Mouse (Mus musculus) left cerebral cortex, postnatal 10 days (tissue): Measurements from ENCODE around the gene Hsd17b14. TPM values are rescaled to one million over a fixed set of nuclear protein-coding genes. Genes with fewer than 3 reads are reported as not detected.
A peak's percentile ranks its signal among the peaks of the same experiment; 100 is the strongest.
"Not testable (repeated sequence)": the region's sequence is repeated elsewhere in the genome, so short reads cannot be mapped to it uniquely, and the experiment has no call there.

Experiments used
- DNase-seq, 2 experiments: peaks; one replicate each; pipeline ENCODE4 v3.0.0; 2021 to 2022; ENCODE audit warnings: low spot score in 2 of 2, mixed read lengths in 1 of 2; ENCODE audit errors: extremely low spot score in 1 of 2
- intact Hi-C: fragments of 180-260 bp; cut with DNase I; formaldehyde crosslinking; loops from one replicate; pipeline ENCODE4 v1.15.1; 2025
- total RNA-seq, 2 experiments: library from RNA; stranded (reverse); gene quantifications; 2 replicates each; pipeline ENCODE4 v1.2.3; 2021

Hsd17b14 gene
- total RNA-seq = under 1 TPM in 1 of 2 experiments, not detected in 1; 0.93 TPM

GRCm38 (mm10) chr7:45554744-45555143 is at the start of gene Hsd17b14:
Gene Hsd17b14 (plus strand): TSS chr7:45554893.
- intact Hi-C loops = loop anchor here (5.0 kb wide), 1 partner anchor 38 kb away; no protein-coding TSS in a partner anchor
- no peak for DNase-seq

GRCm38 (mm10) chr7:45507583-45507982 is 47.1 kb upstream of the Hsd17b14 start:
- intact Hi-C loops = no loop called here
- DNase-seq = no peak

DNA sequence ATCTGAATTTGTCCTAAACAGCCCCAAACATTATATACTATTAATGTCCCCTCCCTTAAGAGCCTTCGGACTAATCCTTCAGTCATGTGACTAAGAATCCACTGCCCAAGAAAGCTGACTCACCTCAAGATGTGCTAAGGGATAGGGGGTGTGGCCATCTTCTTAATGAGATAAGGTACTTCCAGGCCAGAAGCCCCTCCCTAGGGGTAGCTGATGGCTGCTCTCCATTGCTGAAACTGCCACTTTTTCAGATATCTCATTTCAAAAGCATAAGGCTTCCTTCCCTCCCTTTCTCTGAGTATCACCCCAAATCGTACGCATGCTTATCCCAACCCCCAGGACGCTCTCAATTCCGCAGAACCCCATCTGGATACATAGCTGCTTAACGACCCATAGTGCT is 46.1 kb upstream of the Hsd17b14 start:
- no peak for DNase-seq
- intact Hi-C loops = no loop called here

DNA sequence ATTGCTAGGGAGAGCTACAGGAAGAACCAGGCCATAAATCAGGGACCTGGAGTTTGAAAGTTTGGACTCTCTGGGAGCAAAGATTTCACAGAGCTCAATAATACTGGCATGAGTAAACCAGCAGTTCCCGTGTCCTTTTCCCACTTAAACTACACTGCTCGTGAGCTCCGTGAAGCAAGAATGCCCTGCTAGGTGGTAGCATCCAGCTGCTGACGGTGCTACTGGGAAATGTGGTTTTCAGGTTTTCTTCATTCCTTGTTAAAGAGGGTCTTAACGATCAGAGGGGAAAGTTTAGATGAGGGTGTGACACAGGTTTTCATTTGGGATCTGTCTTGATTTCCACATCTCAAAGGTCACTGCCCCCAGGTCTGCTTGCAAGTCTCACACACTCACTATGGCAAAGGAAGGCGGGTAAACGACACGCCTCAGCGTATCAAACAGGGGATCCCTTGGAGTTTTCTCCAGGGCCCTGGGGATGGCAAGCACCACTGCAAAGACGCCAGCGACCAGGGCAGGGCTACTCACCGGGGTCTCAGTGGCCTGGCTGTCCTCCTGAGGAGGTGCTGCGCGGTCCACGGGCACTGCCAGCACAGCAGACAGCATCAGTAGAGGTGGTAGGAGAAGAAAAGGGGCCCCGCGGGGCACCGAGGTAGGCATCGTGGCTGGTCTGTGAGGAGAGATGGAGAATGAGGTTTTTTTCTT is 45.4 kb upstream of the Hsd17b14 start:
- DNase-seq = no peak
- intact Hi-C loops = no loop called here

DNA sequence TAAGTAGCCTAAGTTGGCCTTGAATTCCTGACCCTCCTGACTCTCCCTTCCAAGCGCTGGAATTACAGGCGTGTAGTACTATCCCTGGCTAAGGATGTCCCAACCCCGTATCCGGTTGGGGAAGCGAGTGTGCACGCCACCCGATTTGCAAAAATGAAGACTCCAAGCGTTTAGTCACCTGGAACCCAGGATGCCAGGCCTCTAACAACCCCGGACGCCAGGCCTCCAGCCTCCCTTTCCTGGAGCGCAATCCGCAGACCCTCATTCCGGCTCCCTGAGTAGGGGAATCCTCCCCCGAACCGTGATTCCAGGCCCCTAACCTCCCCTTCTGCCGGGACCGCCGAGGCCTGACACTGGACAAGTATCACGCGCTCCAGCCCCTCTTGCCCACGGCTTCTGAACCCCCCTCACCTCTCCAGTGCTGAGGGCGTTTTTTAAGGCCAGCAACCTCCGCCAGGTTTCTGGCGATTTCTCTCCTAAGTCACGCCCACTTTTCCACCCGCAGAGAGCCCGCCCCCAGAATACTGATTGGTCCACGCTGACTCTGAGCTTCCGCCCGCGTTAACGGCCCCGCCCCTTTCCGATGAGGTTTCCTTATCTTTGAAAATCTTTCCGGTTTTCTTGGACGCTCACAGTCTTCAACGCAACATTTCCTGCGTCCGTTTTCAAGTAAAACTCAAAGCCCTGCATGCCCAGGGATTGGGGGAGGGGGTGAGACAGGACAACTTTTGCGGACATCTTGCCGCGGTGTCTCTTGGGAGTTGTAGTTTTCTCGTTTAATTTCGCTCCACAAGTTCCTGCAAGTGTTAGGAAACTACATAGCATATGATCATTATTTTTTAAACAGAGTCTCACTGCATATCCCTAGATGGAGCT is 44.5 kb upstream of the Hsd17b14 start, which contains the start of gene Nucb1:
Gene Nucb1, minus strand, starts transcription at position 495 of the 876 bp plus-strand sequence.
- peak; percentile 85 to 95 for DNase-seq
- intact Hi-C loops = no loop called here

DNA sequence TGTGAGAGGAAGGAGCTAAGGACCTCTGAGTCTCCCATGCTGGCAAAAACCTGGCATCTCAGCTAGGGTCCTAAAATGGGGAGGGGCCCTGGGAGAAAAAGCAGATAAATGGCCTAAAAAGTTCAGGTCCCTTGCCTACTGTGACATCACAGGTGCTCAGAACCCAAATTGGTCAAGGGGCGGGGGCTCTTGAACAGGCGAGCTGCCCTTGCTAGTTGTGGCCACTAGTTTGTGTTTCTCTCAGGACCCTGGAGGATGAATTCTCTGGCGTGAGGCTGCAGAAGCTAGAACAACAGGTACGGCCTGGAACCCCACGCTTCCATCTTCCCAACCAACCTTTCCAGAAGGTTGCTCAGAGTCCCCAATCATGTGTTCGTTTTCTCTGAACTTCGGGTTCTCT is 40.3 kb upstream of the Hsd17b14 start:
- intact Hi-C loops = no loop called here
- no peak for DNase-seq

GRCm38 (mm10) chr7:45515436-45515835 is 39.3 kb upstream of the Hsd17b14 start:
- intact Hi-C loops = no loop called here
- DNase-seq = no peak

DNA sequence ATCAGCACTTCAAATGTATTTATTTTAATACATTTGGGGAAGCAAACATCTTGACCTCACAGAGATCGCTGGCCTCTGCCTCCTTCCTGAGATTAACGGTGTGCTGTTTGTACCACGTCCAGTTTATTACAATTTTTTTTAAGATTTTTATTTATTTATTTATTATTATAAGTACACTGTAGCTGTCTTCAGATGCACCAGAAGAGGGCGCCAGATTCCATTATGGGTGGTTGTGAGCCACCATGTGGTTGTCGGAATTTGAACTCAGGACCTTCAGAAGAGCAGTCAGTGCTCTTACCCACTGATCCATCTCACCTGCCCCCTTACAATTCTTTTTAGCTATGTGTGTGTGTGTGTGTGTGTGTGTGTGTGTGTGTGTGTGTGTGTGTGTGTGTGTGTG is 37.8 kb upstream of the Hsd17b14 start:
- intact Hi-C loops, DNase-seq: not testable (repeated sequence)

- intact Hi-C loops = no loop called here
- DNase-seq = no peak
Measured at GRCm38 (mm10) chr7:45518618-45519017, 36.1 kb upstream of the Hsd17b14 start.

- DNase-seq = no peak
- intact Hi-C loops = loop anchor here (5.0 kb wide), 1 partner anchor 42 kb away; no protein-coding TSS in a partner anchor
Measured at GRCm38 (mm10) chr7:45519345-45520120, 35.2 kb upstream of the Hsd17b14 start.

DNA sequence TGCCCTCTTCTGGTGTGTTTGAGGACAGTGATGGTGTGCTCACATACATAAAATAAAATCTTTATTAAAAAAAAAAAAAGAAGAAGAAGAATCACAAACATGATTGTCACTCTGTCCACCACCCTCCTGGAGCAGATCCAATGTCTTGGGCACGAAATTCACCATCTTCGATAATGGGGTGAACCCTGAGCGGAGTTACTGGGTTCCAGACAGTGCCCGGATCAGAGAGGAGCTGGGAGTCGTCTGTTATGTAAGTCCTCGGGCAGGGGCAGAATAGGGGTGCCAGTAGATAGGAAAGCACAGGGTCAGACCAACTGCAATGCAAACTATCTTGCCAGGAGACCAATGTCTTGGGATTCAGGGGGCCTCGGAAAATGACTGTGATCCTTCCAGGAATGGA is 34.1 kb upstream of the Hsd17b14 start:
- no peak for DNase-seq
- intact Hi-C loops = loop anchor here (5.0 kb wide), 1 partner anchor 43 kb away; no protein-coding TSS in a partner anchor

DNA sequence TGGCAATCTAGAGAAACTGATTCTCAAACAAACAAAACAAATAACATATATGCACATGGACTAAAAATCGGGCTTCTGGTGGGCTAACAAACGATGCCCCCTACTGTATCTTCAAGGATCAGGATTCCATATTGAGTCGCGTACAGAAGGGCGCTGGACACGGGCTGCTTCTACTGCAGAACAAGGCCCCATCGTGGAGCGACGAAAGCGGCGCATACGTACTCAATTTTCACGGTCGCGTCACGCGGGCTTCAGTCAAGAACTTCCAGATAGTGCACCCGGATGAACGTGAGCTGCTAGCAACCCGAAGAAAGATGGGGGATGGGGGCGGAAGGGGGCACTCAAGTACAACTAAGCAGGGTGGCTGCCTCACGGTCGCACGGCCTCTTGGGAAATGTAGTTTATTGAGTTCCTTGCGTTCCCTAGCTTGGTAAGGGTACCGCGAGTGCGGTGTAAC is 32.9 kb upstream of the Hsd17b14 start:
- peak; percentile 90 to 94 for DNase-seq
- intact Hi-C loops = loop anchor here (5.0 kb wide), 1 partner anchor 44 kb away; no protein-coding TSS in a partner anchor

DNA sequence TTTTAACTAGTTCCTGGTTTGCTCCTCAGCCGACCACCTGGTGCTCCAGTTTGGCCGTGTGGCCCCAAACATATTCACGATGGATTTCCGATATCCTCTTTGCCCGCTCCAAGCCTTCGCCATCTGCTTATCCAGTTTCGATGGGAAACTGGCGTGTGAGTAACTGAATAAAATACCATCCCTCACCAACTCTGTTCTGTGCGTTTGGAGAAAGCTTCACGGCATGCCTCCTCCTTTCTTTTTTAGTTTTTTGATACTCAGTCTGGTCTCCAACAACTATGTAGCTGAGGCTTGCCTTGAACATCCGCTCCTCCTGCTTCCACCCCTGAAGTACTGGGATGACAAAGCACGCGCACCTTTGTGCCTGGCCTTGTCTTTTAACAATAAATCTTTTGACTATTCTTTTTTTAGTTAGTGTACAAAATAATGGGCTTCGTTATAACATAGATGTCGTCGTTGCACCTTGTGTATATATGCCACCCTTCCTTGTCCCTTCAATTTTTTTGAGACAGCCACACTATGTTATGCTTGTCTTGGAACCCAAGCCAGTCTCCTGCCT is 32.4 kb upstream of the Hsd17b14 start:
- intact Hi-C loops = loop anchor here (5.0 kb wide), 1 partner anchor 45 kb away; no protein-coding TSS in a partner anchor
- DNase-seq = no peak

DNA sequence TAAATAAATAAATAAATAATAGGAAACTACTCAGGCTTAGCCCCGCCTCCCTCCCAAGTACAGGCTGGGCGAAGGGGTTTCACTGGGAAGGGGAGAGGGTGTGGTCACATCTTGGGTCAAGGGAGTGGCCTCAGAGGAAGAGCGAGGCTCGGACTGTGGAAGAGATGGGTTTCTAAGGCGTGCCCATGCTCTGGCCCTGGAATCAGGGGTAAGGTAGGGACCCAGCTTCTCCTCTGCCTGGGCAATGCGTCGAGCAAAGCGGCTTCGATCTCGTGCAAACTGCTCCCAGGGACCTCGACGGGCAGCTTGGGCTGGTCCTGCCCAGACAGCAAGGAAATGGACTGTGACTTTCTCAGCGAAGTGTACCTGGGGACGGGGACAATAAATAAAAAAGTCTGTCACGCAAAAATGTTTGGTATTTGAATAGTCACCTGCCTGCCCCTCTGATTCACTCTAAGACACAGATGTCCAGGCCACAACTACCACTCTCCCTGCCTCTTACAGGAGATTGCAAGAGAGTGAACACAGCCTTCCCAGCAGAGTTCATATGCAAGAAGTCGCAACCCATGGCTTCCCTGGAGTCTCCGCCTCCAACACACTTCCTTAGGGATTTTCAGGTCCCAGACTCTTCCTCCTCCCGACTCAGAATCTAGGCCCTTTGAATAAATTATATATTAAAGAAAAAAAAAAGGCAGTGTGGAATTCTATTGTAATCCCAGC is 31.6 kb upstream of the Hsd17b14 start:
- intact Hi-C loops = loop anchor here (5.0 kb wide), 1 partner anchor 46 kb away; no protein-coding TSS in a partner anchor

DNA sequence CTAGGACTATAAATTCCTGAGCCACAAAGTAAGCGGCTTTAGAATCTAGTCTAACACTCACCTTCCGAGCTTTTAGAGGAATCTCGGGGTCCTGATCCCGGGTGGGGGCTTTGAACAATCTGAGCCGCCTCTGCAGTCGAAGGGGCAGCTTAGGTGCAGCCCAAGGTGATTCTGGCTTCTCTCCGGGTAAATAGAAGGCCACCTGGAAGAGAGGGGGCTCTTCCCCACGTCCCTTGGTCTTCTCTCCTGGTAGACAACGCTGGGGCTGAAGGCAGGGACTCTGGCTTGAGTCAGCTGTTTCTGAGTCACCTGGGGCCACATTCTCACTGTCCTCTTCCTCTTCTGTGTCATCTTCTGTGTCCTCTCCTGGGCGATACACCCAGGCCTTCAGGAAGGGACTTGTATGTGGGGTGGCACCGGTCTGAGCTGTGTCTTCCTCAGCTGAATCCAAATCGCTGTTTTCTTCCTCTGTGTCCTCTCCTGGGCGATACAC is 31.0 kb upstream of the Hsd17b14 start:
- intact Hi-C loops = loop anchor here (5.0 kb wide), 1 partner anchor 46 kb away; no protein-coding TSS in a partner anchor
- no peak for DNase-seq

More for the DNA sequence above, 31.6 kb upstream of the Hsd17b14 start:
- DNase-seq = no peak

DNA sequence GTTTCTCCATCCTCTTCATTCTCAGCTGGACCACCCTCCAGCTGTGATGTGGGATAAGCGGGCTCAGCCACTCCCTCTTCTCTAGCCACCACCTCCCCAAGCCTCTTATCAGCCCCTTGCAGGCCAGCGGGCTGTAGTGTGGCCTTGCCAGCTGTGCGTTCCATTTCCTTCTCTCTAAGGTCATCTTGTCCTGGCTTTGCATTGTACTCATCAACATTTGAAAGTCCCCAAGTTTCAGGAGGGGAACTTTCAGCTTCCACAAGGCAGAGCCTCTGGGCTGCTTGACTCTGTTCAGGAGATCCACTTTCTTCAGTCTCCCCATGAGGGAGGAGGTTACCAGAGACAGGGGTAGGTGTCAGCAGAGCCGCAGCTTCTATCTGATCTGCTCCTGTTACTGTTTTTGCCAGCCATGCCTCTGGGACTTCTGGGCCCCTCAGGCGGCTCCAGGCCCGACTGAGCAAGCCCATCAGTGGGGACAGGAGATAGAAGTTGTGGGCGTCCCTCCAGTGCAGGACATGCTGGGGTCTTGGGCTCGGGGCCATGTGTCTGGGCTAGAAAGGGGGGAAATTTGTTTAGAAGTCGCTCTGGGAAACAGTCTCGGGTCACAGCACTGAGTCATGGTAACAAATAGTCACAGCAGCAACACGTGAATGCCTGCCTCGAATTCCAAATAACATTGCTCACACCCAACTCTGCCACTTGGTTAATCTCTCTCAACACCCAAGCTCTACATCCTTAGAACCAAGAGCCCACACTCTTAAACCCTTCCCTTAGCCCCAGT is 29.7 kb upstream of the Hsd17b14 start:
- intact Hi-C loops = loop anchor here (5.0 kb wide), 1 partner anchor 48 kb away; no protein-coding TSS in a partner anchor
- no peak for DNase-seq
